Mouse (Mus musculus) liver, embryonic 14.5 days (tissue): ENCODE results near the gene Fam193a.

Source experiments
- CTCF ChIP-seq: IDR thresholded peaks from 2 replicates; pipeline ENCODE4 v1.5.1; 2016; ENCODE audit warnings: antibody characterized with exemption, low read depth, control low read depth
- EP300 ChIP-seq: IDR thresholded peaks from 2 replicates; pipeline ENCODE4 v1.6.1; 2016; ENCODE audit warnings: antibody characterized with exemption, low read depth

- TF ChIP-seq CTCF (no peak), EP300 (no peak)
Observed at GRCm38 (mm10) chr5:34413921-34414320, 44.2 kb downstream of the Fam193a start.
